Mouse (Mus musculus) lung, postnatal 0 days (tissue): ENCODE results near the gene Vps45.

Experiments
- CTCF ChIP-seq: IDR thresholded peaks from 2 replicates; pipeline ENCODE4 v1.5.1; 2016; ENCODE audit warnings: antibody characterized with exemption, mild to moderate bottlenecking
- EP300 ChIP-seq: IDR thresholded peaks from 2 replicates; pipeline ENCODE4 v1.6.1; 2016; ENCODE audit warnings: antibody characterized with exemption, mild to moderate bottlenecking, control low read depth

DNA sequence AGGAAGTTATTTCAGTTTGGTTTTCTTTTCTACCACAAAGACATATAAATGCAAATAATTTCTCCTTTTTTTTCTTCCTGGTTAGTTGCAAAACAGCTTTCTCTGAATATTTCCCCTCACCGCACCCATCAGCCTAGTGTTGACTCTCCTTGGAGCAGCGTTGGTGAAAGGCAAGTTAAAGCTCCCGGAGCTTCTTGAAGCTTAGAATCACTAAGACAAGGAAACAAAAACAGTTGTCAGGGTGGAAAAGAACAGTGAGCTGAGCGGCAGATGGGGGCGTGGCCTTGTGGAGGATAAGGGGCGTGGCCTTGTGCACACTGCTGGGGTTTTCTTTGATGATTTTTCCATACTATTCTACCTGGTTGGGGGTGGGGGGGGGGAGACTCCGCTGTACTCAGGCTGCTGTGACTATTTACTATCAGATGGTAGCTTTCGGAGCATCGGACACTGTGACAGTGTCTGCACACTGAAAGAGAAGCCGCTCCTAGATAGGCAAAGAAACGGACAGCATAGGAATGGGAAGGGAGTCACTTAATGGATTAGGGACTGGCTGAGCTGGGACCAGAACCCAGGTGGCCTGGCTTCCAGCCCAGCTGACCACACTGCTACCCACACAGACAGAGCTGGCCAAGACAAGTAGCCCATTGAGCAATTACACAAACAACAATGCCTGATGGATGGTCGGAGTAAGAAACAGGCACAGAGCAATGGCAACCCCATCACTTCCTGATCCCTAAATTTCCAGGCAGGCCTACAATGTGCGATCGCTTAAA lies 44.0 kb upstream of the Vps45 start:
- no peak for TF ChIP-seq CTCF
- TF ChIP-seq EP300, result no peak
